Mouse (Mus musculus) liver, postnatal 0 days (tissue): ENCODE data around the gene Efnb3.

Source experiments
- CTCF ChIP-seq: sonication (generic); IDR thresholded peaks from 2 replicates; pipeline ENCODE4 v1.5.1; 2016; ENCODE audit warnings: antibody characterized with exemption, low read depth
- EP300 ChIP-seq: IDR thresholded peaks from 2 replicates; pipeline ENCODE4 v1.6.1; 2016; ENCODE audit warnings: antibody characterized with exemption, low read depth, mild to moderate bottlenecking

GRCm38 (mm10) chr11:69543598-69543997, 16.4 kb downstream of the Efnb3 start:
- no peak for TF ChIP-seq CTCF
- no peak for TF ChIP-seq EP300
